Mouse (Mus musculus): ENCODE measurements around the gene Rps19.

DNA sequence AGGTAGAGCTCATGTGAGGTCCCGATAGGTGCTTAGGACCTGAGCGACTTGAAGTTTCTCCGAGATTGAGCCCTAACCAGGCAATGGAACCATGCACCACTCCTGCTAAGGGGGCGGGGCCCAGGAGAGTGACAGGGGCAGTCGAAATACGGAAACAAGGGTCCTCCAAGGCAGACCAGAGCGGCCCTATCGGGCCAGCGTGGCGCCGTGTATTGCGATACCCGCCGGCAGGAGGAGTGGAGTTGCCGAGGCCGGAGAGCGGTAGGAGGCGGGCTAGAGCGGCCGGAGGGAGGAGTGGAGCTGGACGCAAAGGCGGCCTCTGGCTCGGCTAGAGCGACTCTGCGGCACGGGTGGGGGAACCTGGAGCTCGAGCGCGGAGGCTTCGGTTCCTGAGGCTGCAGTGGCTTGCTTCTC is 19.9 kb downstream of the Rps19 start:
- TF ChIP-seq CTCF (IDR thresholded peaks at IDR 0.05; ENCODE audit: extremely low read depth, insufficient read depth, insufficient read length, insufficient replicate concordance) (0 out of 2 replicates have a peak, but pooled peaks have one; percentile 3), POLR2A (IDR thresholded peaks at IDR 0.05; ENCODE audit: low read depth, low read length) (peak; percentile 84)
